Mouse (Mus musculus) stomach, embryonic 15.5 days (tissue): Measurements from ENCODE around the gene Cd151. TPM values are rescaled to one million over a fixed set of nuclear protein-coding genes. Genes with fewer than 3 reads are reported as not detected.

Source experiments
- ATAC-seq: fragments of 200-750 bp; cut with Nextera tagmentation; 2 replicates; pipeline ENCODE4 v1.8.0; 2017; ENCODE audit warnings: low read depth, moderate number of reproducible peaks, moderate TSS enrichment; ENCODE audit not compliant: insufficient read depth, low FRiP score
- H3K27ac ChIP-seq: fragments of 300-500 bp; sonication (generic); 2 replicates; pipeline ENCODE4 v1.5.1; 2015; ENCODE audit warnings: mild to moderate bottlenecking, inconsistent platforms
- H3K27me3 ChIP-seq: fragments of 300-500 bp; sonication (generic); replicated peaks from 2 replicates; pipeline ENCODE4 v1.6.1; 2015; ENCODE audit warnings: inconsistent platforms
- H3K36me3 ChIP-seq: fragments of 300-500 bp; sonication (generic); 2 replicates; pipeline ENCODE4 v1.6.1; 2015; ENCODE audit warnings: inconsistent platforms
- H3K4me1 ChIP-seq: fragments of 300-500 bp; sonication (generic); 2 replicates; pipeline ENCODE4 v1.6.1; 2015; ENCODE audit warnings: inconsistent platforms
- H3K4me2 ChIP-seq: fragments of 300-500 bp; sonication (generic); 2 replicates; pipeline ENCODE4 v1.6.1; 2015; ENCODE audit warnings: mild to moderate bottlenecking, inconsistent platforms
- H3K4me3 ChIP-seq: fragments of 300-500 bp; sonication (generic); replicated peaks from 2 replicates; pipeline ENCODE4 v1.5.1; 2015; ENCODE audit warnings: inconsistent platforms
- H3K9ac ChIP-seq: fragments of 300-500 bp; sonication (generic); 2 replicates; pipeline ENCODE4 v1.6.1; 2015; ENCODE audit warnings: inconsistent platforms
- H3K9me3 ChIP-seq: fragments of 300-500 bp; sonication (generic); 2 replicates; pipeline ENCODE4 v1.6.1; 2016; ENCODE audit warnings: inconsistent platforms
- WGBS: fragments of 180-500 bp; shearing (Covaris S2); methylation state at CpG from one replicate; pipeline ENCODE4 v1.1.7; 2015; 5-methylcytosine and 5-hydroxymethylcytosine counted together
- polyA plus RNA-seq: library from polyadenylated mRNA; unstranded; fragments of >200 nt; fragmentation: Nextera tagmentation; extraction: Ambion mirVana; gene quantifications from 2 replicates; pipeline ENCODE4 v1.2.1, GENCODE M21; 2015

Cd151 gene
- polyA plus RNA-seq, 1 experiment from 2014 or later = 26.6 TPM

- H3K4me1 ChIP-seq = peaks cover 56% of the 10 kb centered on the region
- no peak overlapping the region for H3K4me3 ChIP-seq
- H3K27ac ChIP-seq = no peak overlapping the region
- H3K4me2 ChIP-seq = peak overlapping the region; percentile 86
- 55% methylated on average over 5 of the region's 5 CpGs for WGBS
- ATAC-seq = no peak
- no peak overlapping the region for H3K9ac ChIP-seq
- H3K27me3 ChIP-seq = peaks cover 13% of the 10 kb centered on the region; the same call in 1 of the 2 replicates
- H3K9me3 ChIP-seq = no peaks in the 10 kb centered on the region
- no peaks in the 10 kb centered on the region for H3K36me3 ChIP-seq
Measured at GRCm38 (mm10) chr7:141478270-141478748, 11.1 kb downstream of the Cd151 start.

DNA sequence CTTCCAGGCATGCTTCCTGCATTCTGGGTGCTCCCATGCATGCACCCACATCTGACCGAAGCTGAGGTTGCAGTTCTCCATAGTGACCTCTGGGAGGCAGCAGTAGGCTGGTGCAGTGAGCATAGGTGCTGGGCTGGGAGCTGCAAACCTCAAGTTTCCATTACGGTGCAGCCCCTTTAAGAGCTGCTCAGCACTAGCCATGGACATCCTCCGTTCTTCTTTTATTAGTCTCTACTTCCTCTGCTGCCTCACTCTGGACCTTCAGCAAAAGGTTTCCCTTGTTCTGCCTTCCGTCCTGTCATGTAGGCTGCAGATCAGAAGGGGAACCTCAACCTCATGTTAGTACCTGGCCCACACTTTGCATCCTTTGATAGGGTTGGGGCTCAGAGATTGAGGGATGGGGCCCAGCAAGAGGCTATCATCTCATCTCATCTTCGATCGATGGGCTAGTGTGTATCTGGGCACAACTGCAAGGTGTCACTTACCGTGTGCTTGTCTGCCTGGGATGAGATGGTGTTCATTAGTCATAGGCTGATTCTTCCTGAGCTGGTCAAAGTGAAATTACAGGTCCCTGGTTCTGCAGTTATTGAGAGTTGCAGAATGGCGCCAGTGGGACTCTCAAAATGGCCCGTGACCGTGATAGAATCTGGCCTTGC is 13.8 kb downstream of the Cd151 start:
- Histone ChIP-seq H3K36me3 (no peaks in the 10 kb centered on the region), H3K9ac (no peak overlapping the region), H3K4me1 (peaks cover 44% of the 10 kb centered on the region), H3K27me3 (peaks cover 13% of the 10 kb centered on the region; the same call in 1 of the 2 replicates), H3K9me3 (no peaks in the 10 kb centered on the region), H3K4me3 (peak overlapping the region; percentile 51; the same call in 1 of the 2 replicates), H3K27ac (no peak overlapping the region), H3K4me2 (peak overlapping the region; percentile 93)
- ATAC-seq = 0 out of 2 replicates have a peak, but pooled peaks have one; percentile 18
- WGBS = 11% methylated on average over 10 of the region's 10 CpGs

DNA sequence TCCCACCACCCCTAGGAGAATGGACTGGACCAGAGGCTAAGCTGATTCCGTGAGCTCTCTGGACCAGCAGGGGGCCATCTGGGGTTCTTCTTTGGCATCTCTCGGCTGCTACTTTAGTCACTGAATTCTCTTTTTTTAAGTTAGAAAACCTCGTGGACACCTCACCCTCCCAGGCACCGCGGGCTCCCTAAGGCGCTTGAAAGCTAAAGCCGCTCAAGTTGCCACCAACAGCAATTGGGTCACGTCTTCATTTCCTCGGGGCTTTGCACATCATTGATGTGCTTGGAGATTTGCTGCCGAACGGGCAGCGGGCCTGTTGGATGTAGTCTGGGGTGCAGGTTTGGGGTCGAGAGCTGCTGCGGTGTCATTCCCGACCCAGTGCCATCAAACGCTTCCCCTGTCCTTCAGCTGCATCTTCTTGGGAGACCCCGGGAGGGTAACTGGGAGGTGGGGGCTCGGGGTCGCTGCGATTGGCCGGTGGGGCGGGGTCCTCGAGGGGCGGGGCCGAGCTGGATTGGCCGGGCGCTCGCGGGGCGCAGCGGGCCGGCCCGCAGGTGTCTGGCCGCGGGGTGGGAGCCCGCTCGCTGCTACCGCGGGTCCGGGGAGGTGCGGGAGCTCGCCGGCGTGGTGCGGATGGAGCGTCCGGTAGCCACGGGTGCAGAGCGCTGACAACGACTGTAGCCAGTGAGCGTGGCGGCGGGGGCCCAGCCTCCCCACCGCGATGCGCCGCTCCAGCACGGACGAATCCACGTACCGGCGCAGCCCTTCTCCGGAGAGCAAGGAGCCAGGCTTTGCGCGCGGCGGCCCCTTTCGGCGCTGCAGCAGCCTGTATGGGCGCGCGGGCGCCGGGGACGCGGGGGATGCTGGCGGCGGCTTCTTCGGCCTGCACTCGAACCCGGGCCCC is 14.6 kb downstream of the Cd151 start:
- H3K4me3 ChIP-seq = peak overlapping the region; percentile 51
- peak overlapping the region; percentile 19 for H3K9ac ChIP-seq
- H3K27me3 ChIP-seq = peaks cover 13% of the 10 kb centered on the region; the same call in 1 of the 2 replicates
- H3K36me3 ChIP-seq = no peaks in the 10 kb centered on the region
- H3K4me1 ChIP-seq = peaks cover 39% of the 10 kb centered on the region
- no peaks in the 10 kb centered on the region for H3K9me3 ChIP-seq
- peak overlapping the region; percentile 93 for H3K4me2 ChIP-seq
- under 1% methylated on average over 79 of the region's 81 CpGs for WGBS
- ATAC-seq = peak; percentile 6; the same call in 1 of the 2 replicates
- H3K27ac ChIP-seq = no peak overlapping the region

DNA sequence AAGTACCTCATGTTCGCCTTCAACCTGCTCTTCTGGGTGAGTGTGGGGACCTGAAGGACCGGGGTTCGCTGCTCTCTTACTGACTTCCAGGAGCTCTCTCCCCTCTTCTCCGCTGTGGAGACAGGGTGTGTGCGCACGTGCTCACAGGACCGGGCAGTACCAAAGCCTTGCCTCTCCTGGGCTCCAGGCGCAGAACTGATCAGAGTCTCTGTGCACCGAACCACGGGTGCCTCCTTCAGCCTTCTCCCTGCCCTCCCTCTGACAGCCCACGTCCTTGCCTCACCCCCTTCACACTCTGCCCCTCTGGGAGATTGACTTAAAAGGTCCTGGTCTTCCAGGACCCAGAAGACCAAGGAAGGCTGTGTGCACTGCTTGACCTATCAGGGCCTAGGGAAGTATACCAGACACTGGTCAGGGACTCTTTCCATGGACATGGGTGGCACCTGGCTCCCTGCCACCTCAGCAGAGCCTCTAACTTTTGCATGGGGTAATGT is 15.4 kb downstream of the Cd151 start:
- H3K9ac ChIP-seq = no peak overlapping the region
- H3K27ac ChIP-seq = no peak overlapping the region
- ATAC-seq = no peak
- peaks cover 13% of the 10 kb centered on the region; the same call in 1 of the 2 replicates for H3K27me3 ChIP-seq
- H3K36me3 ChIP-seq = no peaks in the 10 kb centered on the region
- no peaks in the 10 kb centered on the region for H3K9me3 ChIP-seq
- peak overlapping the region; percentile 51 for H3K4me3 ChIP-seq
- peak overlapping the region; percentile 93 for H3K4me2 ChIP-seq
- WGBS = 24% methylated on average over 11 of the region's 11 CpGs
- peaks cover 30% of the 10 kb centered on the region for H3K4me1 ChIP-seq

DNA sequence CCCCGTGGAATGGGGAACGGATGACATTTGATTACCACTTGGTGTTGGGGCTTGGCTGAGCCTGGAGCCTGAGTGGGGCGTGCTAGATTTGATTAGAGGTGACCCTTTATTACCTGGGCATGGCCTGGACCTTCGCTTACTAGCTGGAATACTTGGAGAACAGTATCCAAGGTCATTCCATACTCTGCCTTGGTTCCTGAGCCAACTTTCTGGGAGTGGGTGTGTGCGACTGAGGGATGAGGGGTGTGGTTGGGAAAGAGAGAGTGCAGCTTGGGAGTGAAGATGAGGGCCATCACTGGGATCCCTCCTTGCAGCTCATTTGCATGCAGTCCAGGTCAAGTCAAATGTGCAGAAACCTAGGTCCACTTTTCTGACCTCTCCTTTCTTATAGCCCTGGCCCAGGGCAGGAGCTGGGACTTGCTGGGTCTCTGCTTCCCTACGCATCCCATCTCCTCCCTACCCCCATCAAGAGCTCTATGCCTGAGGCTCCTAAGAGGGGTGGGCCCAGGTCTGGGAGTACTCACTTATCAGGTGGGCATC is 16.0 kb downstream of the Cd151 start:
- Histone ChIP-seq H3K9me3 (no peaks in the 10 kb centered on the region), H3K9ac (no peak overlapping the region), H3K4me2 (no peak overlapping the region), H3K36me3 (no peaks in the 10 kb centered on the region), H3K27ac (no peak overlapping the region), H3K4me1 (peaks cover 24% of the 10 kb centered on the region), H3K27me3 (peaks cover 13% of the 10 kb centered on the region; the same call in 1 of the 2 replicates), H3K4me3 (no peak overlapping the region)
- 71% methylated on average over 5 of the region's 6 CpGs for WGBS
- ATAC-seq = no peak

DNA sequence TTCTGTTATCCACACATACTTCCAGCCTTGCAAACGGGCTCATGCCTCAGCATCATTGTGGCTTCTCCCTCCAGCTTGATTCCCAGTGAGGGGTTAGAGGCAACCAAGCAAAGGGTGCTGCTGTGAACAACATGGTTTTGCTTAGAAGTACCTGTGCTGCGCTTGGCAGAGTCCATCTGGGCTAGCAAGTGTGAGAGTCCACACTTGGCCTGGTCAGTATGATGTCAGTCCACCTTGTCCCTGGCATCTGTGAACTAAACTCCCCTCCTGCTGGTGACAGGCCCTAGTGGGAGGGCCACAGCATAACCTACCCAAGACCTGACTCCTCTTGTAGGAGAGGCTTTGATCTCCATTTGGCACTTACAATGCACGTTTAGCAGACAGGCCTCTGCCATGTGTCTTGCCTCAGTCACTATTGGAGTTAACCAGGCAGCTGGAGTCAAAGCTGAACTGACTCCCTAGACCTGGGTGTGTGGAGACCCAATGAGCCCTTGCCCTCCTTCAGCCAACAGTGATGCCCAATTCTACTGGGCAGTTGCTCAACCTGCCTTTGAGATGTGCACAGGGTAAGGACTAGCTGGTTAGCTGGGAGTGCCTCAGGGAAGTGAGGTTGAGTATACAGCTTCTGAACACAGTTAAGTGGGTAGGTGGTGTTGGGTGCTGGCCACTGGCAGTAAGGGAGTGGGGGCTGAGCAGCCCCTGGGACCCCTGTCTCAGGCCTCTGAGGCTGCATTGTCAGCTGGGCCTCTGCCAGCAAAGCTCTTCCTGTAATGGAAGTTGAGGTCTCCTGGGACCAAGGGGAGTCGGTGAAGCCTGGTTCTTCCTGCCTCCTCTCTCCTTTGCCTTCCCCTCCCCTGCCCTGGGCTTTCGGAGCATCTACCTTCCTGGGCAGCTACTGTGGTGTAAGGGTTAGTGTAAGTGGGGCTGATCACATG is 17.3 kb downstream of the Cd151 start:
- 72% methylated on average over 5 of the region's 5 CpGs for WGBS
- no peak for ATAC-seq
- H3K4me2 ChIP-seq = no peak overlapping the region

GRCm38 (mm10) chr7:141485186-141485585 is 18.0 kb downstream of the Cd151 start:
- Histone ChIP-seq H3K36me3 (no peaks in the 10 kb centered on the region), H3K4me1 (peaks cover 21% of the 10 kb centered on the region), H3K9me3 (no peaks in the 10 kb centered on the region), H3K27me3 (peaks cover 13% of the 10 kb centered on the region; the same call in 1 of the 2 replicates), H3K4me3 (no peak overlapping the region), H3K27ac (no peak overlapping the region), H3K9ac (no peak overlapping the region), H3K4me2 (no peak overlapping the region)
- 75% methylated on average over 2 of the region's 2 CpGs for WGBS
- ATAC-seq = no peak

More for the DNA sequence above, 17.3 kb downstream of the Cd151 start:
- H3K9me3 ChIP-seq = no peaks in the 10 kb centered on the region
- no peaks in the 10 kb centered on the region for H3K36me3 ChIP-seq
- H3K9ac ChIP-seq = no peak overlapping the region
- H3K4me1 ChIP-seq = peaks cover 21% of the 10 kb centered on the region
- no peak overlapping the region for H3K4me3 ChIP-seq
- H3K27me3 ChIP-seq = peaks cover 13% of the 10 kb centered on the region; the same call in 1 of the 2 replicates
- no peak overlapping the region for H3K27ac ChIP-seq

DNA sequence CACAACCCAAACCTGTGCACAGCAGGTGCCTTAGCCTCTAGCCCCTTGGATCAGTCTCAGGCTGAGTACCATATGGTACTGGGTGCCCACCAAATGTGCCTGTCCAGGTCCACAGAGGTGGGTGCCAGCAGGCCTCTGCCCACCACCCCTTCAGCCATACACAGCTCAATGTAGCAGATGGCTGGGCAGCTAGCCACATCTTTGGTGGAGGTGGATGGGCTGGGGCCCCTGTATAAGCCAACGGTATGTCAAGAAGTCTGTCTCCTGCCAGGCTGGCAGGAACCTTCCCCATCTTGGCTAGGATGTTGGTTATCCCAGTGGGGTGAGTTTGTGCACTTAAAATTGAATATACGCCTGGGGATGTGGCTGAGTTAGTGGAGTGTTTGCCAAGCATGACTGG is 18.4 kb downstream of the Cd151 start:
- H3K4me2 ChIP-seq = no peak overlapping the region
- no peak overlapping the region for H3K4me3 ChIP-seq
- no peak overlapping the region for H3K27ac ChIP-seq
- H3K9ac ChIP-seq = no peak overlapping the region
- H3K9me3 ChIP-seq = no peaks in the 10 kb centered on the region
- peaks cover 21% of the 10 kb centered on the region for H3K4me1 ChIP-seq
- 78% methylated on average over 2 of the region's 2 CpGs for WGBS
- no peaks in the 10 kb centered on the region for H3K36me3 ChIP-seq
- ATAC-seq = no peak
- peaks cover 13% of the 10 kb centered on the region; the same call in 1 of the 2 replicates for H3K27me3 ChIP-seq

- 86% methylated on average over 1 of the region's 1 CpGs for WGBS
- H3K4me2 ChIP-seq = no peak overlapping the region
- H3K4me3 ChIP-seq = no peak overlapping the region
- no peak overlapping the region for H3K27ac ChIP-seq
- no peaks in the 10 kb centered on the region for H3K9me3 ChIP-seq
- H3K9ac ChIP-seq = no peak overlapping the region
- H3K36me3 ChIP-seq = no peaks in the 10 kb centered on the region
- ATAC-seq = no peak
- peaks cover 13% of the 10 kb centered on the region; the same call in 1 of the 2 replicates for H3K27me3 ChIP-seq
- peaks cover 16% of the 10 kb centered on the region for H3K4me1 ChIP-seq
Measured at GRCm38 (mm10) chr7:141486239-141486638, 19.0 kb downstream of the Cd151 start.

- WGBS = 64% methylated on average over 7 of the region's 7 CpGs
- no peak overlapping the region for H3K4me2 ChIP-seq
- ATAC-seq = no peak
Measured at GRCm38 (mm10) chr7:141487141-141487540, 19.9 kb downstream of the Cd151 start.

More at GRCm38 (mm10) chr7:141487141-141487540, 19.9 kb downstream of the Cd151 start:
- no peak overlapping the region for H3K27ac ChIP-seq
- H3K36me3 ChIP-seq = no peaks in the 10 kb centered on the region
- H3K27me3 ChIP-seq = peaks cover 7% of the 10 kb centered on the region; the same call in 1 of the 2 replicates
- H3K9ac ChIP-seq = no peak overlapping the region
- no peak overlapping the region for H3K4me3 ChIP-seq
- peaks cover 7% of the 10 kb centered on the region for H3K4me1 ChIP-seq
- no peaks in the 10 kb centered on the region for H3K9me3 ChIP-seq
